Mouse (Mus musculus) limb, embryonic 12.5 days (tissue): ENCODE results near the gene Fat3. TPM values are rescaled to one million over a fixed set of nuclear protein-coding genes. Genes with fewer than 3 reads are reported as not detected.

Source experiments
- ATAC-seq: fragments of 200-750 bp; cut with Nextera tagmentation; 2 replicates; pipeline ENCODE4 v1.8.0; 2017; ENCODE audit warnings: low read depth, moderate TSS enrichment; ENCODE audit not compliant: insufficient number of reproducible peaks, insufficient read depth, low FRiP score, low TSS enrichment
- H3K27ac ChIP-seq: fragments of 300-500 bp; sonication (generic); 2 replicates; pipeline ENCODE4 v1.5.1; 2016; ENCODE audit warnings: mild to moderate bottlenecking, moderate library complexity
- H3K27me3 ChIP-seq: fragments of 300-500 bp; sonication (generic); 2 replicates; pipeline ENCODE4 v1.6.1; 2016; ENCODE audit warnings: mild to moderate bottlenecking, moderate library complexity
- H3K36me3 ChIP-seq: fragments of 300-500 bp; sonication (generic); 2 replicates; pipeline ENCODE4 v1.6.1; 2016; ENCODE audit warnings: mild to moderate bottlenecking, moderate library complexity
- H3K4me1 ChIP-seq: fragments of 300-500 bp; sonication (generic); replicated peaks from 2 replicates; pipeline ENCODE4 v1.6.1; 2016
- H3K4me2 ChIP-seq: fragments of 300-500 bp; sonication (generic); 2 replicates; pipeline ENCODE4 v1.6.1; 2016; ENCODE audit warnings: mild to moderate bottlenecking, moderate library complexity
- H3K4me3 ChIP-seq: fragments of 300-500 bp; sonication (generic); replicated peaks from 2 replicates; pipeline ENCODE4 v1.5.1; 2016; ENCODE audit warnings: mild to moderate bottlenecking
- H3K9ac ChIP-seq: fragments of 300-500 bp; sonication (generic); replicated peaks from 2 replicates; pipeline ENCODE4 v1.6.1; 2016; ENCODE audit warnings: mild to moderate bottlenecking, moderate library complexity
- H3K9me3 ChIP-seq: fragments of 300-500 bp; sonication (generic); 2 replicates; pipeline ENCODE4 v1.6.1; 2016; ENCODE audit warnings: mild to moderate bottlenecking, moderate library complexity
- WGBS: fragments of 180-500 bp; shearing (Covaris S2); methylation state at CpG from one replicate; pipeline ENCODE4 v1.1.7; 2016; 5-methylcytosine and 5-hydroxymethylcytosine counted together
- polyA plus RNA-seq: library from polyadenylated mRNA; unstranded; fragments of >200 nt; fragmentation: Nextera tagmentation; extraction: Ambion mirVana; gene quantifications from 2 replicates; pipeline ENCODE4 v1.2.1, GENCODE M21; 2016

Fat3 gene
- polyA plus RNA-seq, 1 experiment from 2014 or later = 5.1 TPM

GRCm38 (mm10) chr9:16121756-16122155 lies 379.3 kb downstream of the Fat3 start:
- Histone ChIP-seq H3K4me1 (no peaks in the 10 kb centered on the region), H3K27ac (no peak overlapping the region), H3K9ac (no peak overlapping the region), H3K27me3 (no peaks in the 10 kb centered on the region), H3K9me3 (no peaks in the 10 kb centered on the region), H3K4me2 (no peak overlapping the region), H3K36me3 (no peaks in the 10 kb centered on the region), H3K4me3 (no peak overlapping the region)
- WGBS = 81% methylated on average over 5 of the region's 5 CpGs
- no peak for ATAC-seq

GRCm38 (mm10) chr9:16114821-16115485 lies 386.1 kb downstream of the Fat3 start:
- ATAC-seq = no peak
- H3K27ac ChIP-seq = no peak overlapping the region
- 78% methylated on average over 7 of the region's 7 CpGs for WGBS
- no peaks in the 10 kb centered on the region for H3K36me3 ChIP-seq
- peaks cover 3% of the 10 kb centered on the region; the same call in 1 of the 2 replicates for H3K4me1 ChIP-seq
- no peak overlapping the region for H3K9ac ChIP-seq
- no peak overlapping the region for H3K4me3 ChIP-seq
- no peaks in the 10 kb centered on the region for H3K9me3 ChIP-seq
- no peaks in the 10 kb centered on the region for H3K27me3 ChIP-seq
- no peak overlapping the region for H3K4me2 ChIP-seq

GRCm38 (mm10) chr9:16113936-16114642 lies 387.0 kb downstream of the Fat3 start:
- H3K27me3 ChIP-seq = no peaks in the 10 kb centered on the region
- 80% methylated on average over 4 of the region's 4 CpGs for WGBS
- H3K27ac ChIP-seq = no peak overlapping the region
- H3K36me3 ChIP-seq = no peaks in the 10 kb centered on the region
- peaks cover 3% of the 10 kb centered on the region; the same call in 1 of the 2 replicates for H3K4me1 ChIP-seq
- H3K9ac ChIP-seq = no peak overlapping the region
- no peak overlapping the region for H3K4me3 ChIP-seq
- H3K9me3 ChIP-seq = no peaks in the 10 kb centered on the region
- H3K4me2 ChIP-seq = no peak overlapping the region
- ATAC-seq = no peak

- H3K4me2 ChIP-seq = no peak overlapping the region
- ATAC-seq = 0 out of 2 replicates have a peak, but pooled peaks have one; percentile 52
- no peaks in the 10 kb centered on the region for H3K9me3 ChIP-seq
- no peak overlapping the region for H3K9ac ChIP-seq
- H3K4me1 ChIP-seq = peaks cover 16% of the 10 kb centered on the region
- WGBS = 14% methylated on average over 5 of the region's 5 CpGs
- no peaks in the 10 kb centered on the region for H3K27me3 ChIP-seq
- no peaks in the 10 kb centered on the region for H3K36me3 ChIP-seq
- no peak overlapping the region for H3K4me3 ChIP-seq
- no peak overlapping the region for H3K27ac ChIP-seq
Observed at GRCm38 (mm10) chr9:16107900-16108299, 393.2 kb downstream of the Fat3 start.

GRCm38 (mm10) chr9:16107386-16107785 lies 393.7 kb downstream of the Fat3 start:
- H3K4me2 ChIP-seq = no peak overlapping the region
- H3K36me3 ChIP-seq = no peaks in the 10 kb centered on the region
- no peak overlapping the region for H3K27ac ChIP-seq
- no peak overlapping the region for H3K4me3 ChIP-seq
- 0 out of 2 replicates have a peak, but pooled peaks have one; percentile 20 for ATAC-seq
- no peaks in the 10 kb centered on the region for H3K27me3 ChIP-seq
- H3K9ac ChIP-seq = no peak overlapping the region
- H3K9me3 ChIP-seq = no peaks in the 10 kb centered on the region
- H3K4me1 ChIP-seq = peaks cover 16% of the 10 kb centered on the region
- 51% methylated on average over 5 of the region's 5 CpGs for WGBS

- Histone ChIP-seq H3K27me3 (no peaks in the 10 kb centered on the region), H3K36me3 (no peaks in the 10 kb centered on the region), H3K27ac (no peak overlapping the region), H3K9me3 (no peaks in the 10 kb centered on the region), H3K4me3 (no peak overlapping the region), H3K4me1 (no peaks in the 10 kb centered on the region), H3K9ac (no peak overlapping the region), H3K4me2 (no peak overlapping the region)
- 88% methylated on average over 2 of the region's 2 CpGs for WGBS
- no peak for ATAC-seq
Observed at GRCm38 (mm10) chr9:16098553-16098952, 402.5 kb downstream of the Fat3 start.

- Histone ChIP-seq H3K36me3 (no peaks in the 10 kb centered on the region), H3K9me3 (no peaks in the 10 kb centered on the region), H3K27me3 (no peaks in the 10 kb centered on the region), H3K4me2 (no peak overlapping the region), H3K9ac (no peak overlapping the region), H3K4me3 (no peak overlapping the region), H3K27ac (no peak overlapping the region), H3K4me1 (0 out of 2 replicates have a peak, but pooled peaks cover 4% of the 10 kb centered on the region)
- 80% methylated on average over 8 of the region's 8 CpGs for WGBS
- ATAC-seq = no peak
Observed at GRCm38 (mm10) chr9:16093047-16093668, 407.9 kb downstream of the Fat3 start.

- WGBS = 66% methylated on average over 5 of the region's 5 CpGs
- no peak overlapping the region for H3K4me3 ChIP-seq
- no peak overlapping the region for H3K27ac ChIP-seq
- no peaks in the 10 kb centered on the region for H3K27me3 ChIP-seq
- ATAC-seq = no peak
- H3K9ac ChIP-seq = no peak overlapping the region
- 0 out of 2 replicates have a peak, but pooled peaks cover 4% of the 10 kb centered on the region for H3K4me1 ChIP-seq
- no peak overlapping the region for H3K4me2 ChIP-seq
- H3K9me3 ChIP-seq = no peaks in the 10 kb centered on the region
- no peaks in the 10 kb centered on the region for H3K36me3 ChIP-seq
Observed at GRCm38 (mm10) chr9:16092051-16092967, 408.8 kb downstream of the Fat3 start.

GRCm38 (mm10) chr9:16079292-16079691 lies 421.8 kb downstream of the Fat3 start:
- Histone ChIP-seq H3K9ac (no peak overlapping the region), H3K4me3 (no peak overlapping the region), H3K4me2 (no peak overlapping the region), H3K27ac (no peak overlapping the region), H3K27me3 (no peaks in the 10 kb centered on the region), H3K4me1 (no peaks in the 10 kb centered on the region), H3K9me3 (no peaks in the 10 kb centered on the region), H3K36me3 (no peaks in the 10 kb centered on the region)
- no peak for ATAC-seq
- 69% methylated on average over 2 of the region's 2 CpGs for WGBS

- H3K4me1 ChIP-seq = no peaks in the 10 kb centered on the region
- no peak overlapping the region for H3K4me2 ChIP-seq
- no peaks in the 10 kb centered on the region for H3K9me3 ChIP-seq
- no peak for ATAC-seq
- 59% methylated on average over 2 of the region's 2 CpGs for WGBS
- H3K36me3 ChIP-seq = no peaks in the 10 kb centered on the region
- no peak overlapping the region for H3K9ac ChIP-seq
- H3K27ac ChIP-seq = no peak overlapping the region
- H3K27me3 ChIP-seq = no peaks in the 10 kb centered on the region
- H3K4me3 ChIP-seq = no peak overlapping the region
Observed at GRCm38 (mm10) chr9:16074664-16075063, 426.4 kb downstream of the Fat3 start.

- H3K4me1 ChIP-seq = no peaks in the 10 kb centered on the region
- 72% methylated on average over 6 of the region's 6 CpGs for WGBS
- H3K27me3 ChIP-seq = no peaks in the 10 kb centered on the region
- H3K9ac ChIP-seq = no peak overlapping the region
- no peak for ATAC-seq
- no peak overlapping the region for H3K4me3 ChIP-seq
- no peaks in the 10 kb centered on the region for H3K9me3 ChIP-seq
- no peak overlapping the region for H3K4me2 ChIP-seq
- H3K36me3 ChIP-seq = no peaks in the 10 kb centered on the region
- H3K27ac ChIP-seq = no peak overlapping the region
Observed at GRCm38 (mm10) chr9:16074116-16074515, 427.0 kb downstream of the Fat3 start.
